Mouse (Mus musculus) heart, postnatal 4 days (tissue): ENCODE measurements around the gene Krtap1-5. TPM values are rescaled to one million over a fixed set of nuclear protein-coding genes. Genes with fewer than 3 reads are reported as not detected.
"Not testable (repeated sequence)": the region's sequence is repeated elsewhere in the genome, so short reads cannot be mapped to it uniquely, and the experiment has no call there.

Source experiments
- DNase-seq: peaks from one replicate; pipeline ENCODE4 v3.0.0; 2021
- total RNA-seq, 2 experiments: library from RNA; stranded (reverse); gene quantifications; 2 replicates each; pipeline ENCODE4 v1.2.3; 2021

Krtap1-5 gene
- not detected for total RNA-seq

DNA sequence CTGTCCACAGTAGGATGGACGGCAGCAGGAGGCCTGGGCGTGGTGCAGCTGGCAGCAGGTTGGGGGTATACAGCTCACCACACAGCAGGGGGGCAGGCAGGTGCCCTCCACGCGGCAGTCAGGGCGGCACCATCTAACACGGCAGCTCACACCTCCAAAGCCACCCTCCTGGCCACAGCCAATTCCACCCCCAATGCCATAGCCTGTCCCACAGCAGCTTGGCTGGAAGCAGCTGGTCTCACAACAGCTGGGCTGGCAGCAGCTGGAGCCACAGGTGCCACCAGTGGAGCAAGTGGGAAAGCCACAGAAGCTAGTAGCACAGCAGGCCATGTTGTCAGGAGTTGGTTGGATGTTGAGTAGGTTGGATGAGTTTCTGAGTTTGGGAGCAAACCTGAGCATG is at the start of gene Krtap1-5:
Gene Krtap1-5, minus strand, starts transcription at position 381 of the 400 bp plus-strand sequence.
- no peak for DNase-seq

DNA sequence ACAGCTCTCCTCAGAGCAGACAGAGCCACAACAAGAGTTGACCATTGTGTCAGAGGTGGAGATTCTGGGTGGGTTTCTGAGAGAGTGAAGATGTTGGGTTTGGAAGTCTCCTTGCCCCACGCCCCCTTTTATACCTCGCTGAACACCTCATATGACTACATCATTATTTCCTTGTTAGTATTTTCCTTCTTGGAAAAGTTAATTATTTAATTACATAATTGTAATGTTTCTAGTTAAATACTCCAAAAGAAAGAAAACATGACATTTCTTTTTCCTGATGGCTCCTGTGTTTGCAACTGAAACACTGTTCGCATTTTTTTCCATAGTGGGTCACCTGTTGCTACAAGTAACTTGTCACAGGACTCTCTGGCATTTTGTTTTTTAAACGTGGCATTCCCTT is 47.3 kb upstream of the Krtap1-5 start, which contains the start of gene Krtap4-1:
Gene Krtap4-1, minus strand, starts transcription at position 101 of the 400 bp plus-strand sequence.
- DNase-seq: no peak

DNA sequence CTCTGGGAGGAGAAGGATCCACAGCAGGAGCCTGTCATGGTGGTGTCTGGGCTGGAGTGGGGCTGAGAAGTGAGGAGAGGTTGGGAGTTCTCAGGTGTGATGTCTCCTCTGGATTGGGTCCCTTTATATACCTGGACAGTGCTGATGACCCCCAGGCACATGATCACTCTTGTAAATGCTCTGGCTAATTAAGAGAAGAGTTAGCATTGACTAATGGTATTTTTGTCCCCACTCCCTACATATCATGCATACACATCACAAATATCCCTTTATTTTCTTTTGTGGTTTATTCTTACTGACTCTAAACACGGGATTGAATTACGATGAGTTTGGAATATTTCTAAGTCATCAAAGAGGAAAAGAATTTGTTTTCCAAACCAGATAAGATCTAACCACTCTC is 39.5 kb upstream of the Krtap1-5 start, which contains the start of gene Gm11562:
Gene Gm11562, minus strand, starts transcription at position 101 of the 400 bp plus-strand sequence.
- no peak for DNase-seq

DNA sequence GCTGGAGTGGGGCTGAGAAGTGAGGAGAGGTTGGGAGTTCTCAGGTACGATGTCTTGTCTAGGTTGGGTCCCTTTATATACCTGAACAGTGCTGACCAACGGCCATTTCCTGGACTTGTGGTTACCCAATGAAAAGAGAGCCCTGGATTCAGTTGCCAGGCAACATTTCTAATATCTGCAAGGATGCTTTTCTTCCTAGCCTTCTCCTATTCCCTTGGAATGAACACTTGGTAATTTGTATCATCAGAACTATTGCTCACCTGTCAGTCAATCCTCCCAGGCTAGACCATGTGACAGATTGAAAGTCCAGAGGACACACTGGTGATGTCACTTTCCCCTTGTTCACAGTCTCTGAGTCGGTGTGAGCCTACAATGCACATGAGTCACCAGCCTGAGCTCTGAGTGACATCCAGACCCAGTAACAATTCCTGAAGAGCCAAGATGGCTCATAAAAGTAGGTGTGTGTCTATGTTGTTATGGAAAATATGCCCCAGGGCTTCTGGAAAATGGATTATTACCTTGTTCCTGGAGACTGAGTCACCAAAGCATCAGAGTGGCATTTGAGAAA is 34.1 kb upstream of the Krtap1-5 start, which contains the start of gene Krtap2-4:
Gene Krtap2-4, minus strand, starts transcription at position 51 of the 568 bp plus-strand sequence.
- DNase-seq: no peak

DNA sequence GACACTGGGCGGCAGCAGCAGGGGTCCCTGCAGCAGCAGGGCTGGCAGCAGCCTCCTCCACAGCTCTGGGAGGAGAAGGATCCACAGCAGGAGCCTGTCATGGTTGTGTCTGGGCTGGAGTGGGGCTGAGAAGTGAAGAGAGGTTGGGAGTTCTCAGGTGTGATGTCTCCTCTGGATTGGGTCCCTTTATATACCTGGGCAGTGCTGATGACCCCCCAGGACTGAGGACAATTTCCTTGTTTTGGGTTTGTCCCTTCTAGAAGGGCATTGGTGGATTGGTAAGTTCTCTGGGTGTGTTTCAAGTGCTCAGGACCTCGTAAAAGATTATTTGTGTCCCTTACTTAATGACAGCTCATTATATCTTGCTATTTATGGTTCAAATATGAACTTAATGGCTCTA is 29.3 kb upstream of the Krtap1-5 start, which contains the start of gene Gm11937:
Gene Gm11937, minus strand, starts transcription at position 101 of the 400 bp plus-strand sequence.
- DNase-seq: not testable (repeated sequence)

DNA sequence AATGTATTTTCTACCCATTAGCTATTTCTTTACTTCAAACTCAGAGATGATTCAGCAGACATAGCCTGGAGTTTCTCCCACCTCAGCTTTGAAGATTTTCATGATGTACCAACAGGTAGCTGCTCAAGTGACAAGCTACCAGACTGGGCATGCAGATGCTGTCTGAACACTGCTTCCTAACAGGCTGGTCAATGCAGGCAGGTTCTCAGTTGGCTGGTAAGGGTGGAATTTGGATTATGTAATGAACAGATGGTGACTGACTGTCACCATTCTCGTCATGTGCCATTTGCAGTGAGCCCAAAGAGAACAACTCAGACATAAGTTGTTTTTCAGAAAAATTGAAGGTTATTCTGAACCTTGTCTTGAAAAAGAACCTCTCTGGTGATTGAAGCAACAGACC is 28.3 kb upstream of the Krtap1-5 start:
- DNase-seq: no peak

DNA sequence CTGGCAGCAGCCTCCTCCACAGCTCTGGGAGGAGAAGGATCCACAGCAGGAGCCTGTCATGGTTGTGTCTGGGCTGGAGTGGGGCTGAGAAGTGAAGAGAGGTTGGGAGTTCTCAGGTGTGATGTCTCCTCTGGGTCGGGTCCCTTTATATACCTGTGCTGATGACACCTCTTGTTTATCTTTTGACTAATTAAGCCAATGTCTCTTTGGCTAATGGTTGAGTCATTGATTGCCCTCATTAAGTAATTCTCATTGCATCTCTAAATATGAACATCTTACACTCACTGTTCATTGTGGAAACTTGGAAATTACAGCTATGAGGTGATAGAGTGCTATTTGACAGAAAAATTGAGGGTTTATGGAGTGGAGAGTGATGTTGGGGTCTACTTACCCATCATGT is 22.4 kb upstream of the Krtap1-5 start, which contains the start of gene Gm11938:
Gene Gm11938, minus strand, starts transcription at position 101 of the 400 bp plus-strand sequence.
- not testable (repeated sequence) for DNase-seq

DNA sequence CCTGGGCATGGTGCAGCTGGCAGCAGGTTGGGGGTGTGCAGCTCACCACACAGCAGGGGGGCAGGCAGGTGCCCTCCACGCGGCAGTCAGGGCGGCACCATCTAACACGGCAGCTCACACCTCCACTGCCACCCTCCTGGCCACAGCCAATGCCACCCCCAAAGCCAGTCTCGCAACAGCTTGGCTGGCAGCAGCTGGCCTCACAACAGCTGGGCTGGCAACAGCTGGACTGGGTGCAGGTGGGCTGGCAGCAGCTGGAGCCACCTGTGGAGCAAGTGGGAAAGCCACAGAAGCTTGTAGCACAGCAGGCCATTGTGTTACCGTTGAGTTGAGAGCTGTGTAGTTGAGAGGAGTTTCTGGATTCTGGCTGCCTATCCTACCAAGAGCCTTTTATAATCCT is 16.9 kb upstream of the Krtap1-5 start, which contains the start of gene Krtap9-3:
Gene Krtap9-3, minus strand, starts transcription at position 364 of the 400 bp plus-strand sequence.
- DNase-seq: not testable (repeated sequence)

DNA sequence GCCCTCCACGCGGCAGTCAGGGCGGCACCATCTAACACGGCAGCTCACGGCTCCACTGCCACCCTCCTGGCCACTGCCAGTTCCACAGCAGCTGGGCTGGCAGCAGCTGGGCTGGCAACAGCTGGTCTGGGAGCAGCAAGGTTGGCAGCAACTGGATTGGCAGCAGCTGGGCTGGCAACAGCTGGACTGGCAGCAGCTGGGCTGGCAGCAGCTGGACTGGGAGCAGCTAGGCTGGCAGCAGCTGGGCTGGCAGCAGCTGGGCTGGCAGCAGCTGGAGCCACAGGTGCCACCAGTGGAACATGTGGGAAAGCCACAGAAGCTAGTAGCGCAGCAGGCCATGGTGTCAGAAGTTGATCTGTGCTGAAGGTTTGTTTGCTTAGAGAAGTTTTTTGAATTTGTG is 10.2 kb upstream of the Krtap1-5 start, which contains the start of gene Krtap1-3:
Gene Krtap1-3, minus strand, starts transcription at position 359 of the 400 bp plus-strand sequence.
- DNase-seq: no peak

DNA sequence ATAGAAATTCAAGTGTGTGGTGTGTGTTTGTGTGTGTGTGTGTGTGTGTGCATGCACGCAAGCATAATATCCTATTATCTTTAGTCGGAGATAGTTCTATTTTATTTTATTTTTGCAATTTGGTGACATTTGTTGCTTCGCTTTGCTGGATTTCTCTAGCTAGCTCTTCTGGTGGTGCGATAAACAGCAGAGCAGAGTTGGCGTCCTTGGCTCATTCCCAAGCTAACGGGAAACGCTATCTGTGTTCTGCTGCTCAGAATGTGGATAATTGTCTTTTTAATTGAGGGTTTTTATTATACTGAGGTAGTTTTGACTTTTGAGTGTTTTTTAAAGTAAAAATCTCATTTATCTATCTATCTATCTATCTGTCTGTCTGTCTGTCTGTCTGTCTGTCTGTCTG is 4.3 kb upstream of the Krtap1-5 start:
- no peak for DNase-seq

DNA sequence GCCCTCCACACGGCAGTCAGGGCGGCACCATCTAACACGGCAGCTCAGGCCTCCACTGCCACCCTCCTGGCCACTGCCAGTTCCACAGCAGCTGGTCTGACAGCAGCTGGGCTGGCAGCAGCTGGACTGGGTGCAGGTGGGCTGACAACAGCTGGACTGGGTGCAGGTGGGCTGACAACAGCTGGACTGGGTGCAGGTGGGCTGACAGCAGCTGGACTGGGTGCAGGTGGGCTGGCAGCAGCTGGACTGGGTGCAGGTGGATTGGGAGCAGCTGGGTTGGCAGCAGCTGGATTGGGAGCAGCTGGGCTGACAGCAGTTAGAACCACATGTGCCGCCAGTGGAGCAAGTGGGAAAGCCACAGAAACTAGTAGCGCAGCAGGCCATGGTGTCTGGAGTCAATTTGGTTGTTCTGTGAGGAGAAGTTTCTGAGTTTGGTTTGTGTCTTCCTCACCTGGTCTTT is 2.5 kb upstream of the Krtap1-5 start, which contains the start of gene Krtap1-4:
Gene Krtap1-4, minus strand, starts transcription at position 410 of the 460 bp plus-strand sequence.
- no peak for DNase-seq

DNA sequence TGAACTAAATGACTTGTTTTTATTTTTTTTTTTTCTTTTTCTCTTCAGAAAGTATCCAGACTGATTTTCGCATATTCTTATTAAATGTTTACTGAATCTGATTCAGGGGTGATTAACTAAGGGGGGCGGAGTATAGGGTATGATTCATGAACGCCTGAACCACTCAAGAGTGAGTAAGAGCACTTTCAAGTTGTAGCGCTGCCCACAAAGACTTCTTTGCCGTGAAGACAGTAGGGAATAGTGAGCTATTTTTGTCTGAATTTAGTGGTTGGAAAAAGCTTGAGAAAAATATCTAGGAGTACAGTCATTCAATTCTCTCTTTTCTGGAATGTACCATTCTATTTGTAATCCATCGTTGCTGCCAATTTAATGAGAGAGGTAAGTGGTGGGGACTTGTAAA is 748 bp upstream of the Krtap1-5 start:
- DNase-seq: no peak

DNA sequence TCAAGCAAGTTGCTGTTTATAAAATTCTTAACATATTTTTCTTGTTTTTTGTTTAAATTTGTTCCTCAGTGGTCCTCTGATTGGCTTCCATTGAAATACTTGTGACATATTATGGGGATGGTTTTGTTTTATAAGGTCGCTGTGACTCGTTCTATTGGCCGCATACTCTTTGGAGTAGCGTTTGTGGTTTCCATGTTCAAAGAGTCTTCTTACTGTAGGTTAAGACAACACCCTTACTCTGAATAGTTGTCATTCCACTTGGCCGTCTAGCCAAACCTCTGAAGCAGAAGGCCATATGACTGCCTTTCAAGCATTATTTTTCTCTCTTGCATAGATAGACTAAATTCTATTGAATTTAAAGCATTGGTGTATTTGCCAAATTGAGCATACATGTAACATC is 235 bp upstream of the Krtap1-5 start:
- no peak for DNase-seq

DNA sequence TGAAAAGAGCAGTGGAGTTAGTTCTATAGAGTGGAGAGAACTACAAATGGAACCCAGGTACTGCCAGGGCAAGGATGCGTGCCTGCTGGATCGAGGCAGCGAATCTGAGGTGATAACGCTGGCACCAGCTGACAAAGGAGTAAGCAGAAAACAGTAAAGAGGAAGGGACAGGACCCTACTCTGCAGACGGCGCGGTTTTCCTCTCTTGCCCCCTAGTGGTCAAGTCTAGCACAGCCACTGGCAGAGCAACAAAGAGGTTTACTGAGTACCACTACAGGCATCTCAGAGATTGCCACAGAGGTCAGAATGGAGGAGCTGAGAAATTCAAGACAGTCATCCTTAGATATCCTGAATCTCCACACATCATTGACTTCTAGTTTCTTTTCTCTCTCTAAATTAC is 6.7 kb downstream of the Krtap1-5 start:
- DNase-seq: peak; percentile 80

DNA sequence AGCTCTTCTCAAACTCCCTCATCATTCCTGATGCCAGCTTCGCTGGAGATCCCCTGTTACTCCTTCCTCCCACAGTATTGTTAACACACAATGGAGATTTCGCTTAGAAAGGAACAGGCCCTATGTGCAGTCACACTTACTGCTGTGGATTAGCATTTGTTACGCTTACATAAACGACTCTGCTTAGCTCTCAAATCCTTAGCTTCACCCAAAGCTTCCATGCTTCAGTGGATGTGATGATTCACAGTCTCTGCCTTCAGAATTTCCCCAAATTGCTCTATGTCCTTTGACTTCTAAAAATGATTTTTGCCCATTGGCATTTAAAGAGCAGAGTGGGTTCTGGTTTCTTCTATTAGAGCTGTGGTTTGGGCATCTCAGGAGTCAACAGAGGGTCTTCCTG is 7.7 kb downstream of the Krtap1-5 start:
- no peak for DNase-seq

DNA sequence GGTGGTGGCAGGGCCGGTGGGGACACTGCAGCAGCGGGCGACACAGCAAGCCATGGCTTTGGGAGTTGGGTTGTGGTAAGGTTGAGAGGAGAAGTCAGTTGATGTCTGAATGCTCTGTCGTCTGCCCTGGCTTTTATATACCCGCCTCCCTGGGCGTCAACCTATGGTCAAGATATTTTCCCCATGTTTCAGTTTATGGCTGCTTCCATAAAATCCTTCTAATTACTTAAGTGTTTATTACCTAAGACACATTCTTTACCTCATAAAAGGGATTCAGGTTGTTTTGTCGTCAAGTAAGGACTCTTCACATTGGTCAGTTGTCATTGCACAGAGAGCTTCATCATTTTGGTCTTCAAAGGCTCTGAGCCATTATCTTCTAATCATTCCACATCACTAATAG is 14.3 kb downstream of the Krtap1-5 start, which contains the start of gene Krtap3-1:
Gene Krtap3-1, minus strand, starts transcription at position 101 of the 400 bp plus-strand sequence.
- no peak for DNase-seq

DNA sequence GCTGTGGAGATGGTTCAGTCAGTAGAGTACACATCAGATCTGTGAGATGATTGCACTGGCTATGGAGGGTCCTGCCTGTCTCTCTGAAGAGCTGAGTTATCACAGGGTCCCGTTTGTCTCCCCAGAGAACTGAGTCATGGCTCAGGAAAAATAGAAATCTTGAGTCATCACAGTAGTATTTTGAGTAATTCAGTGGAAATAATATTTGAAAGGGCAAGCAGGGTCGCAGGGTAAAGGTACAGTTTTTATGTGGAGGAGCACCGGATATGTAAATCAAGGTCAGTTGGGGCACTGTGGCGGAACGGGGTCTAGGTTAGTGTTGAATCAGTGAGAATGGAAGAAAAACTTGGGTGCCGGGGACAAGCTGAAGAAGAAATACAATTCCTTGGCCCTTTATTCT is 18.2 kb downstream of the Krtap1-5 start:
- DNase-seq: no peak

DNA sequence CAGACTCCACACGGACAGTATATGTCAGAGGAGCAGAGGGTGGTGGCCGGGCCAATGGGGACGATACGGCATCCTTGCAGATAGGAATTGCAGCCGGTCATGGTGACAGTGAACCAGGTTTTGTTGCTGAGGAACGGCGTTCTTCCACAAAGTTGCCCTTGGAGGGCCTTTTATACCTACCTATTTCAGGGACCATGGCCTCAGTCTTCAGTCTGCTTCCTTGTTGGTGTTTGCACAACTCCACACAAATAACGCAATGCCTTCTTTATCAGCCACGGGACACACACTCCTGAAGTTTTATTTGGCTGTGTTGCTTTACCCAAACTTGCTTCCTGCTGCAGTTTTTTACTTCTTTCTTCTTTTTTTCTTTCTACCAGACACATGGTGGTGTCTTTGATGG is 21.4 kb downstream of the Krtap1-5 start, which contains the start of gene Gm11939:
Gene Gm11939, minus strand, starts transcription at position 101 of the 400 bp plus-strand sequence.
- DNase-seq: no peak

DNA sequence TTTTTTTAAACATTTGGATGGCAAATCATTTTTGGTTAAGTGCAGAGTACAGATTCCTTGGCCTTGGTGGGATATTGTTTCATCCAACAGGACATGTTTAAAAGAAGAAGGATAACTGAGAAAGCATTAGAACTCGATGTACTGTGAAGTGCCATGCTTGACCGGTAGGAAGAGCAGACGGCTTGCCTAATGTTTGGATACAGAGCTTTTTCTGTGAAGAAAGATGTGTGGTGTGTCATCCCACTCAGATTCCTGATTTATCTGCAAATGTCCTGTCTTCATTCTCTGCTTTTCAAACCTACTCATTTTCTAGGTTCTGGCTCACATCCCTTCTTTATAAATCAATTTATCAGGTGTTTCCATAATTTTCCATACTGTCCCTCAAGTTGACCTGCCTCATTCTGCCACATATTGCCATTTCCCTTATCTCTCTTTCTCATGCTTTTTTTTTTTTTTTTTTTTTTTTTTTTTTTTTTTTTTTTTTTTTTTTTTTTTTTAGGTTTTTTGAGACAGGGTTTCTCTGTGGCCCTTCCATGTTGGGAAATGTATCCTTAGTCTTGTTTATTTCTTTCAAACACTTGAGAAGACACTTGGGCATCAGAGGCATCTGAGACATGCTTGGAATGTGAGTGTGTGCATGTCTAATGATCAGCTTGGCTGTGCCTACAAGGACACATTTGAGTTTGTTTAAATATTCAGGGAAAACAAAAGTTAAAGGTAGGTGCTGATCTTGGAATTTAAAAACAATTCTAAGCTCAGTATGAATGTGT is 22.7 kb downstream of the Krtap1-5 start:
- DNase-seq: no peak

DNA sequence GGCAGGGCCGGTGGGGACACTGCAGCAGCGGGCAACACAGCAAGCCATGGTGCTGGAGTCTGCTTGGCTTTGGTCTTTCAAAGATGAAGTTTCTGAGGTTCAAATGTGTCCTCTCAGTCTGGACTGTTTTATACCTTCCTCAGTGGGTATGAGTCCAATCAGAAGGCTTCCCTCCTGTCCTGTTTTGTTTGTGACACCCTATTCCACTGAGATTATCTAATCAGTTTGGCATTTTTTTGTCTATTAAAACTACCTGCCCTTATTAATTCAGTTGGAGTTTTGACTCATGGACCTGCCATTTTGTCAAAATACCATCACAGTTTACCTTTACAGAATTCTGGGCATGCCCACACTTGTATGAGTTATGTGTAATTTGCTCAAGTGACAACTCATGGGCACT is 24.1 kb downstream of the Krtap1-5 start, which contains the start of gene Krtap3-2:
Gene Krtap3-2, minus strand, starts transcription at position 101 of the 400 bp plus-strand sequence.
- DNase-seq: no peak

DNA sequence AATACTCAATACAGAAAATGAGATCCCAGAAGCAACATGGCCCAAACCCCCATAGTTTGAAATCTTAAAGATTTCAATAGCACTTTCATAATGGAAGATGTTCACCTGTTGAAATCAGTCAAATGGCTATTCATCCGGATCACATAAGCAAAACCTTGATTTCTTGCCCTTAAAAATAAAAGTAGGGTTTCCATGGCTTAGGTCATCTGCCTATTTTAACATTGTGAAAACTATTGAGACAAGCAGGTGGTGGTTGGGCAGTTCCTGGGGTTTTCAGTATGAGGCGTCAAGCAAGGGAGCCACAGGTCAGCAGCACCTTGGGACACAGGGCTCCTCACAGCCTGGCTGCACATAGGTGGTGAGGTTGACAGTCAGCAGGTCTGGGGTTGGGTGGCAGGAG is 24.6 kb downstream of the Krtap1-5 start:
- no peak for DNase-seq

DNA sequence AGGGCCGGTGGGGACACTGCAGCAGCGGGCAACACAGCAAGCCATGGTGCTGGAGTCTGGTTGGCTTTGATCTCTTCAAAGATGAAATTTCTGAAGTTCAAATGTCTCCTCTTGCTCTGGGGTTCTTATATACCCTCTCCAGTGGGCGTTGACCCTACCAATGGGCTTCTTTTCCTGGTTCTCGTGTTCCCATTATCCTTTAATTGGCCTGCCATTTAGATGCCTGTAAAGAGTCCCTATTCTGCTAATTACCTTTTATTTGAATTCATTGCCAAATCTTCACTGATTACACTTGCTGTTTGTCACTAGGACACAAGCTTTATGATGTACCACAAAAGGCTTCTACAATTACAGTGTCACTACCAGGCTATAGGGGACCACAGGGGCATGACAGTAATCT is 30.1 kb downstream of the Krtap1-5 start, which contains the start of gene Krtap3-3:
Gene Krtap3-3, minus strand, starts transcription at position 101 of the 400 bp plus-strand sequence.
- no peak for DNase-seq

DNA sequence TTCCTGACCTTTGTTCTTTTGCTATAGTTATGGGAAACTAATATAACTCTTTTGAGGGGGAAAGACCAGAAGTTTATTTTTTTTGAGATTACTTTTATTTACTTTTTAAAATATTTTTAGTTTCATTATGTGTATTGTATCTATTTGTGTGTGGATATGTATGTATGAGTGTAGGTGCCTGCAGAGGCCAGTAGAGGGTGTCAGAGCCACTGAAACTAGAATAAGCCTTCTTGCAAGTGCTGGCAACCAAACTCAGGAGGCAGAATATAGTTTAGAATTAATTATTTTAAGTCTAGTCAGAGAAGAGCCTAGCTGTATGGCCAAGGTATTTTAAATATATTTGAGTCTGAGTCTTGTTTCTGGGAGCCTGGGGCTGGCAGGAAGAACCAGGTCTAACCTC is 32.9 kb downstream of the Krtap1-5 start:
- no peak for DNase-seq
